Mouse (Mus musculus) gastrocnemius, postnatal 14 days (tissue): Measurements from ENCODE around the gene Krt72. TPM values are rescaled to one million over a fixed set of nuclear protein-coding genes. Genes with fewer than 3 reads are reported as not detected.

ENCODE experiments used
- DNase-seq: peaks from one replicate; pipeline ENCODE4 v3.0.0; 2021; ENCODE audit warnings: mixed read lengths
- intact Hi-C: fragments of 180-260 bp; cut with DNase I; formaldehyde crosslinking; loops from one replicate; pipeline ENCODE4 v1.15.1; 2025; ENCODE audit warnings: low total_unique reads
- long read RNA-seq, 2 experiments: library from polyadenylated mRNA; stranded (forward); transcript quantifications; one replicate each; pipeline ENCODE4 v2.0.0; 2021
- total RNA-seq, 2 experiments: library from RNA; stranded (reverse); gene quantifications; 2 replicates each; pipeline ENCODE4 v1.2.3; 2021

Krt72 gene
- not detected for total RNA-seq
- long read RNA-seq, experiment 1: 0 reads
- long read RNA-seq, experiment 2: 0 reads

DNA sequence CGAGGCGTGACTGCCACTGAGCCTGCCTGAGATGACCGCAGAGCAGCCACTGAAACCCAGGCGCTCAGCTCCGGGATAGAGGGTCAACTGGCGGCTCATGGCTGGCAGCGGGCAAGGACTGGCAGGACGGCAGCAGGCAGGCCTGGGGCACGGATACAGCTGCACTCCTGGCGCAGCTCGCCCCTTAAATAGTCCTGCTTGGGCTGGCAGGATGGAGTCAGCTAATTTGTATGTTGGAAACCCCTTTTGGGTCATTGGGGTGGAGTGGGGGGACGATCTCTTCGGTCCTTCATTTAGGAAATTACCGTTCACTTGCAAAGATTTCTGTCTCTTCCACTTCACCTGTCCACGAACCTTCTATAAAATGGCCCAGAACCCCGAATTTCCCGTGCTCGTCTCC, at the start of gene Krt72:
TSS of gene Krt72 (minus strand) at position 101 of the 400 bp plus-strand sequence.
- intact Hi-C loops: no loop called here
- no peak for DNase-seq

- DNase-seq: no peak
- intact Hi-C loops: no loop called here
Measured at GRCm38 (mm10) chr15:101834784-101835328, 48.6 kb upstream of the Krt72 start.

GRCm38 (mm10) chr15:101833131-101833530, 46.9 kb upstream of the Krt72 start:
- no peak for DNase-seq
- intact Hi-C loops: no loop called here

DNA sequence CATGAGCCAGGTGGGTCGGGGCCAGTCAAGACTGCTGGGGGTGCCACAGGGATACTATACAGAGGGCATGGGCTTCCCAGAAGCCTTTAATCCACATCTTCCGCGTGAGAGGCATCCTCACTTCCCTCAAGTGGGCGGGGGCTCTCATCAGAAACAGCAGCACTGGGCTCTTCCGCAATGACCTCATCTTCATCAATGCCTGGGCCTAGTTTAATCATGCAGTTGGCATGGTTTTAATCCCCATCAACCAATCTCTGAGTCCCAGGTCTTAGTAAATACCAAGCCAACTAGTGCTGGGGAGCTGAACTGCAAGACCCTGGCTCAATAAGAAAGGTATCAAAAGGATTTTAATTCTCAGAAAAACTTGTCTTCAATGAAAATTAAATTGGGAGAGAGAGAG, 43.2 kb upstream of the Krt72 start:
- DNase-seq: no peak
- intact Hi-C loops: no loop called here

DNA sequence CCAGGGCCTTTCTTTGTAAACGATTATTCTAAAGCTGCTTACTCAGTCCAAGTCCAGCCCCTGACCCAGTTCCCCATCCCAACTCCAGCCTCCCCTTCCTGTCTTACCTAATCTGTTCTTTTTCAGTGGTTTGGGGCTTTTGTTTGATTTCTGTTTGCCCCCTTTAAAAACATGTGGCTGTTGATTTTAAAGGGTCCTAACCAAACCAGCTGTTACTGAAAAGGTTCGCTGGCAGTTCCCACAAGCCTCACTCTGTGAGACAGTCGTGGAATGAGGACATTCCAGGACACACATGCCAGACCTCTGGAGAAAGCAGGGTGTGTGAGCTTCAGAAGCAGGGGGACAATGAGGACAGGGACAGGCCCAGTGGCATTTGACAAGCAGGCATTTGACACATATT, 35.5 kb upstream of the Krt72 start:
- DNase-seq: no peak
- intact Hi-C loops: no loop called here

- no peak for DNase-seq
- intact Hi-C loops: no loop called here
Measured at GRCm38 (mm10) chr15:101817875-101818274, 31.6 kb upstream of the Krt72 start, which contains the start of gene Krt2. Gene Krt2, minus strand, starts transcription at chr15:101818169.

DNA sequence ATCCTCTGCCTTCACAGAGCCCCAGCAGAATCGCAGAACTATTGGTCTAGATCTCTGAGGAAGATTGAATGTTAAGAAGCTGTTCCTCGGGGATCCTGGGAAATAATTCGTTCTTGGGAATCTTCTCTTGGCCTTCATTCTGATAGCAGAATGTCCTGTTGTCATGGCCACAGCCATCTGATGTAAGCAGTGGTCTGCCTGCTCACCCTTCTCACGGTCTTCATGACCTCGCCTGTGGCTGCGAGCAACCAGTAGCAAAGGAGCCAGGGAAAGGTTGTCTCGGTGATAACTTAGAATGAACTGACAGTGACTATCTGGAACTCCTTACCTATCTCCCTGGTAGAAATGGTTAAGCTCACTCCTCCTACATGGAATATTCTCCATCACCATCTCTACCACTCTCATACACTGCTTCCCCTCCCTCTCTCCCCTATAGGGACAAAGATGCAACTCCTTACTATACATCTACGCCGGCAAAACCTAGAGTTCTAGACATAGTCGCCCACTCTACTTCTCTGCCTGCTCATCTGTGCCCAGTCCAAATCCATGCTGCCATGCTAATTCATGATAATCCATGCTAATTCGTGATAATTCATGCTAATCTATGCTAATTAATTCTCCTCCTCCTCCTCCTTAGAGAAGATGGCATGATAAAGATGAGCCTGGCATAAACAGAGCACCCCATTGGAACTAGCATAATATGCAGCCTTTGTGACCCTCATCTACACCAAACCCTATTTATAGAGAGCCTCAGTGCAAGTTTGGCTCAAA, 17.0 kb upstream of the Krt72 start:
- intact Hi-C loops: no loop called here

GRCm38 (mm10) chr15:101802296-101802835, 16.1 kb upstream of the Krt72 start, which contains the start of gene Krt73:
Gene Krt73, minus strand, starts transcription at chr15:101802346.
- intact Hi-C loops: no loop called here
- DNase-seq: no peak

More for the DNA sequence above, 17.0 kb upstream of the Krt72 start:
- DNase-seq: no peak

GRCm38 (mm10) chr15:101790867-101791266, 4.6 kb upstream of the Krt72 start:
- DNase-seq: no peak
- intact Hi-C loops: no loop called here

DNA sequence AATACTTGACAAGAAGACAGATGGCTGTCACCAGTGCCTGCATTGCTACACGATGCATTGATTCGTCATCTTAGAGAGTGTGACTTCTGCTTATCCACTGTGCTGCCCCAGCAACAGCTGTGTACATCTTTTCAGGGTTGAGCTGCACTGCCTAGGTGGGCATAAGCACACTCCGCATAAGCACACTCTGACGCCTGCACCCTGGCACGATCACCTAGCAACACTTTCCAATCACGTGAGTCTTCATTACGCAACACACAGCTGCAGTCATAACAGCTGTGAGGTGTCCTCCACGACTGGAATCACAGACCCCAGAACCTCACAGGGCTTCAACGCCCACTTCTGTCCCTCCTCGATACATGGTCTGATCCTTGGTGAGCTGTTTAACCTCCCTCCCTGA, 12.8 kb downstream of the Krt72 start:
- no peak for DNase-seq
- intact Hi-C loops: loop anchor here (5.0 kb wide), 2 partner anchors 294 to 431 kb away; no protein-coding TSS in a partner anchor

DNA sequence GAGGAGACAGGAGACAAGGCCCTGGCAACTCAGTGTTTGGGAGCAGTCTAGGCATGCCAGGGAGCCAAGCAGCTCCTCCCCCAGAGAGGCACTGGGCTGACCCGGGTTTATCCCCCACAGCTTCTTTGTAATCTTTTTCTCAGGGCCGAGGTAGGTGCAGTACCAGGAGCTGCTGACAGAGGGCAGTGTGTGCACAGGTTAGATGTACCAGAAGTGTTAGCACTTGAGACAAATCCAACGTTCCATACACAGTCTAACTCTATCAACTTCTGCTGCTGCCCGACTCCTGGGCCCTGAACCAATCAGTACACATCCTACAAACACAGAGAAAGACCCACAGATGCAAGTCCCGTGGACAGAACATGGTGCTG, 13.6 kb downstream of the Krt72 start:
- peak; percentile 77 for DNase-seq
- intact Hi-C loops: loop anchor here (5.0 kb wide), 2 partner anchors 295 to 430 kb away; no protein-coding TSS in a partner anchor

- intact Hi-C loops: loop anchor here (5.0 kb wide), 2 partner anchors 295 to 430 kb away; no protein-coding TSS in a partner anchor
- peak; percentile 23 for DNase-seq
Measured at GRCm38 (mm10) chr15:101772080-101772710, 14.1 kb downstream of the Krt72 start.

DNA sequence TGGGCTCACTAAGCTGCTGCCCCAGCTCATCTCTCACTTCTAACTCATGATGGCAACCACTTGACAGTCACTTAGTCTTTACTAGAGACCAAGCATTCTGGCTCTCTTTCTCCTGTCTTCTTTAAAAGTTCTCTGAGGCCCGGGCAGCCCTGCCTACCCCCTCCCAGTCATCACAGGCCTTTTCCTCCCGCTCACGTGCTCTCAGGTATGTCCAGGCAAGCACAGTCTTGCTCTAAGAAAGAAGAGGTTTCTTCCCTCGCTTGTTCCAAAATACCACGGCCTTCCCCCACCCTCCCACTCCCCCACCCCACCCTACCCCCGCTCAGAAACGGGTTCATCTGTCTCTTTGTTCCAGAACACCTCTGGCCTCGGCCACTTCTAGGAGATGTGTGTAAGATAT, 16.0 kb downstream of the Krt72 start:
- intact Hi-C loops: loop anchor here (5.0 kb wide), 2 partner anchors 297 to 428 kb away; no protein-coding TSS in a partner anchor
- DNase-seq: no peak

- no peak for DNase-seq
- intact Hi-C loops: no loop called here
Measured at GRCm38 (mm10) chr15:101742711-101743110, 43.5 kb downstream of the Krt72 start, which contains the start of gene Krt71. Gene Krt71, minus strand, starts transcription at chr15:101743109.

DNA sequence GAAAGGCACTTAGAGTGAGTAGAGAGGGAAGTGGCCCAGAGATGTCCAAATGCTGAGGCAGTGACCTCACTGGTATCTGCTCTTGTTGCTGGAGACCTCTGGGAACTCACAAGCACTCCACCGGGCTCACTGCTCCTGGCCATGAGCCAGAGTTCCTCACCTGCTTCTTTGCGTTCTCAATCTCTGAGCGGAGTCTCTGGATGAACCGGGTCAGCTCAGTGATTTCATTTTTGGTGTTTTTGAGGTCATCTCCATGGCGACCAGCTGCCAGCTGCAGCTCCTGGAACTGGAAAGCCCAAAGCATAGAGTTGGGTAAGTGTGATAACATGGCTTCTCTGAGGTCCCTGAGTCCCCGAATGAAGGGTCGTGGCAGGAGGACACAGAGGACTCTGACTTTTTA, 48.5 kb downstream of the Krt72 start:
- DNase-seq: no peak
- intact Hi-C loops: no loop called here

DNA sequence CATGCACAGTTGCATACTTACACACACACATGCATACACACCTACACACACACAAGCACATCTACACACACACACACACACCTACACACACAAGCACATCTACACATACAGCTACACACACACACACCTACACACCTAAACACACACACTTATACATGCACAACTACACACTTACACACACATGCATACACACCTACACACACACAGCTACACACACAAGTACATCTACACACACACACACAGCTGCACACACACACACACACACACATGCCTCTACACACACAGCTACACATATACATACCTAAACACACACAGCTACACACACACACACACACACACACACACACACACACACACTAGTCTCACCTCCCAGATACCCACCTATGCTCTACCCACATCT, 55.6 kb downstream of the Krt72 start:
- intact Hi-C loops: no loop called here
- no peak for DNase-seq
